Mouse (Mus musculus) liver, adult 2 months (tissue): ENCODE measurements around the gene Mfng. TPM values are rescaled to one million over a fixed set of nuclear protein-coding genes. Genes with fewer than 3 reads are reported as not detected.

Experiments
- DNase-seq: peaks from one replicate; pipeline ENCODE4 v3.0.0-alpha.2; 2011; ENCODE audit warnings: low read depth, low spot score; ENCODE audit errors: extremely low read depth
- H3K27ac ChIP-seq: fragments of 200-500 bp; replicated peaks from 2 replicates; pipeline ENCODE4 v1.5.1; 2012; ENCODE audit warnings: low read depth, mild to moderate bottlenecking, control low read depth, inconsistent platforms, low read length; ENCODE audit not compliant: insufficient read depth
- H3K27me3 ChIP-seq: fragments of 200-500 bp; 2 replicates; pipeline ENCODE4 v1.6.1; 2012; ENCODE audit warnings: mild to moderate bottlenecking, moderate library complexity, low read length, inconsistent platforms; ENCODE audit not compliant: control insufficient read depth, insufficient read depth
- H3K36me3 ChIP-seq: fragments of 200-500 bp; 2 replicates; pipeline ENCODE4 v1.6.1; 2012; ENCODE audit warnings: low read length, inconsistent platforms; ENCODE audit not compliant: control insufficient read depth, insufficient read depth
- H3K4me1 ChIP-seq: fragments of 200-500 bp; 2 replicates; pipeline ENCODE4 v1.6.1; 2011; ENCODE audit warnings: low read length; ENCODE audit not compliant: control insufficient read depth, insufficient read depth
- H3K4me3 ChIP-seq: fragments of 200-500 bp; 2 replicates; pipeline ENCODE4 v1.5.1; 2011; ENCODE audit warnings: low read depth, mild to moderate bottlenecking, control low read depth, low read length, moderate library complexity; ENCODE audit not compliant: insufficient read depth
- H3K79me2 ChIP-seq: fragments of 200-500 bp; 2 replicates; pipeline ENCODE4 v1.6.1; 2012; ENCODE audit warnings: inconsistent platforms, mild to moderate bottlenecking, low read length, moderate library complexity; ENCODE audit not compliant: control insufficient read depth, insufficient read depth
- H3K9ac ChIP-seq: fragments of 200-500 bp; 2 replicates; pipeline ENCODE4 v1.6.1; 2012; ENCODE audit warnings: low read depth, mild to moderate bottlenecking, control low read depth, inconsistent platforms, low read length
- CTCF ChIP-seq: fragments of 200-500 bp; IDR thresholded peaks from 2 replicates; pipeline ENCODE4 v1.5.1; 2011; ENCODE audit warnings: low read depth, low read length, control low read depth
- POLR2A ChIP-seq: fragments of 200-500 bp; IDR thresholded peaks from 2 replicates; pipeline ENCODE4 v1.6.1; 2011; ENCODE audit warnings: low read length, control low read depth; ENCODE audit not compliant: insufficient read depth; ENCODE audit errors: extremely low read depth
- WGBS: fragments of 180-500 bp; shearing (Covaris S2); methylation state at CpG from one replicate; pipeline ENCODE4 v1.1.7; 2018; 5-methylcytosine and 5-hydroxymethylcytosine counted together
- polyA plus RNA-seq: library from polyadenylated mRNA; depleted of rRNA; stranded (reverse); fragments of >200 nt; gene quantifications from 2 replicates; pipeline ENCODE4 v1.2.3, GENCODE M21; 2012
- total RNA-seq: library from RNA; depleted of rRNA; stranded (reverse); fragments of >200 nt; gene quantifications from 2 replicates; pipeline ENCODE4 v1.2.3, GENCODE M21; 2014

Mfng gene
- total and polyA plus RNA-seq, 2 experiments = 0.74 to 2.3 TPM

GRCm38 (mm10) chr15:78808980-78809379, 35.7 kb upstream of the Mfng start:
- H3K9ac ChIP-seq = no peak overlapping the region
- no peak overlapping the region for H3K27ac ChIP-seq
- no peaks in the 10 kb centered on the region for H3K36me3 ChIP-seq
- no peak for DNase-seq
- H3K27me3 ChIP-seq = no peaks in the 10 kb centered on the region
- TF ChIP-seq CTCF (no peak), POLR2A (no peak)
- no peaks in the 10 kb centered on the region for H3K79me2 ChIP-seq
- no peak overlapping the region for H3K4me3 ChIP-seq
- peaks cover 5% of the 10 kb centered on the region for H3K4me1 ChIP-seq
- WGBS = 97% methylated on average over 2 of the region's 2 CpGs

GRCm38 (mm10) chr15:78807141-78807540, 33.9 kb upstream of the Mfng start:
- Histone ChIP-seq H3K79me2 (no peaks in the 10 kb centered on the region), H3K4me1 (peaks cover 13% of the 10 kb centered on the region), H3K27ac (no peak overlapping the region), H3K36me3 (no peaks in the 10 kb centered on the region), H3K4me3 (no peak overlapping the region), H3K9ac (no peak overlapping the region), H3K27me3 (no peaks in the 10 kb centered on the region)
- no peak for TF ChIP-seq CTCF
- no peak for TF ChIP-seq POLR2A
- DNase-seq = no peak
- 88% methylated on average over 3 of the region's 3 CpGs for WGBS

GRCm38 (mm10) chr15:78806614-78807013, 33.3 kb upstream of the Mfng start:
- Histone ChIP-seq H3K27me3 (no peaks in the 10 kb centered on the region), H3K79me2 (no peaks in the 10 kb centered on the region), H3K9ac (no peak overlapping the region), H3K4me1 (peaks cover 16% of the 10 kb centered on the region), H3K4me3 (no peak overlapping the region), H3K27ac (no peak overlapping the region), H3K36me3 (no peaks in the 10 kb centered on the region)
- DNase-seq = no peak
- 50% methylated on average over 2 of the region's 2 CpGs for WGBS
- TF ChIP-seq POLR2A (no peak), CTCF (no peak)

- no peak for DNase-seq
- no peak overlapping the region for H3K9ac ChIP-seq
- peaks cover 16% of the 10 kb centered on the region for H3K4me1 ChIP-seq
- H3K4me3 ChIP-seq = no peak overlapping the region
- 85% methylated on average over 2 of the region's 2 CpGs for WGBS
- no peaks in the 10 kb centered on the region for H3K36me3 ChIP-seq
- H3K27ac ChIP-seq = no peak overlapping the region
- no peaks in the 10 kb centered on the region for H3K79me2 ChIP-seq
- no peak for TF ChIP-seq POLR2A
- no peak for TF ChIP-seq CTCF
- no peaks in the 10 kb centered on the region for H3K27me3 ChIP-seq
These were observed 32.1 kb upstream of the Mfng start for GRCm38 (mm10) chr15:78805351-78805750.

- no peak overlapping the region for H3K4me3 ChIP-seq
- no peaks in the 10 kb centered on the region for H3K79me2 ChIP-seq
- 7% methylated on average over 6 of the region's 6 CpGs for WGBS
- H3K4me1 ChIP-seq = peaks cover 16% of the 10 kb centered on the region
- H3K27ac ChIP-seq = 0 out of 2 replicates have a peak overlapping the region, but pooled peaks have one; percentile 5
- TF ChIP-seq CTCF (no peak), POLR2A (no peak)
- no peaks in the 10 kb centered on the region for H3K36me3 ChIP-seq
- no peaks in the 10 kb centered on the region for H3K27me3 ChIP-seq
- H3K9ac ChIP-seq = no peak overlapping the region
- peak; percentile 84 for DNase-seq
These were observed 31.1 kb upstream of the Mfng start for GRCm38 (mm10) chr15:78804326-78804725.

- TF ChIP-seq CTCF (no peak), POLR2A (no peak)
- peak overlapping the region; percentile 62 for H3K27ac ChIP-seq
- H3K79me2 ChIP-seq = peaks cover 3% of the 10 kb centered on the region; the same call in 1 of the 2 replicates
- H3K4me3 ChIP-seq = no peak overlapping the region
- peak; percentile 76 for DNase-seq
- H3K27me3 ChIP-seq = no peaks in the 10 kb centered on the region
- H3K4me1 ChIP-seq = peaks cover 16% of the 10 kb centered on the region
- no peak overlapping the region for H3K9ac ChIP-seq
- 6% methylated on average over 8 of the region's 8 CpGs for WGBS
- no peaks in the 10 kb centered on the region for H3K36me3 ChIP-seq
These were observed 30.2 kb upstream of the Mfng start for GRCm38 (mm10) chr15:78803499-78803900.
